Mouse (Mus musculus) forebrain, embryonic 11.5 days (tissue): Measurements from ENCODE around the gene Os9. TPM values are rescaled to one million over a fixed set of nuclear protein-coding genes. Genes with fewer than 3 reads are reported as not detected.

Experiments
- ATAC-seq: fragments of 200-750 bp; cut with Nextera tagmentation; replicated peaks from 2 replicates; pipeline ENCODE4 v1.8.0; 2017; ENCODE audit warnings: moderate TSS enrichment; ENCODE audit not compliant: low FRiP score
- DNase-seq: peaks from one replicate; pipeline ENCODE4 v3.0.0-alpha.2; 2017; ENCODE audit warnings: low spot score
- H3K27ac ChIP-seq: fragments of 300-500 bp; sonication (generic); 2 replicates; pipeline ENCODE4 v1.5.1; 2014; ENCODE audit warnings: low read depth, low read length
- H3K27me3 ChIP-seq: fragments of 300-500 bp; sonication (generic); 2 replicates; pipeline ENCODE4 v1.6.1; 2014; ENCODE audit warnings: mild to moderate bottlenecking, low read length, mixed read lengths; ENCODE audit not compliant: control insufficient read depth, insufficient read depth
- H3K36me3 ChIP-seq: fragments of 300-500 bp; sonication (generic); 2 replicates; pipeline ENCODE4 v1.6.1; 2014; ENCODE audit warnings: mild to moderate bottlenecking, low read length, moderate library complexity, mixed read lengths; ENCODE audit not compliant: control insufficient read depth, insufficient read depth
- H3K4me1 ChIP-seq: fragments of 300-500 bp; sonication (generic); replicated peaks from 2 replicates; pipeline ENCODE4 v1.6.1; 2014; ENCODE audit warnings: low read length, mixed read lengths; ENCODE audit not compliant: control insufficient read depth, insufficient read depth
- H3K4me2 ChIP-seq: fragments of 300-500 bp; sonication (generic); 2 replicates; pipeline ENCODE4 v1.6.1; 2014; ENCODE audit warnings: low read depth, mild to moderate bottlenecking, low read length, moderate library complexity, mixed read lengths; ENCODE audit not compliant: severe bottlenecking
- H3K4me3 ChIP-seq: fragments of 300-500 bp; sonication (generic); 2 replicates; pipeline ENCODE4 v1.5.1; 2014; ENCODE audit warnings: low read depth, low read length
- H3K9ac ChIP-seq: fragments of 300-500 bp; sonication (generic); 2 replicates; pipeline ENCODE4 v1.6.1; 2014; ENCODE audit warnings: low read length
- H3K9me3 ChIP-seq: fragments of 300-500 bp; sonication (generic); 2 replicates; pipeline ENCODE4 v1.6.1; 2016; ENCODE audit warnings: low read length, mixed read lengths; ENCODE audit not compliant: control insufficient read depth
- WGBS: fragments of 180-500 bp; shearing (Covaris S2); extraction: QIAGEN DNeasy Blood & Tissue Kit; methylation state at CpG from one replicate; pipeline ENCODE4 v1.1.7; 2014; 5-methylcytosine and 5-hydroxymethylcytosine counted together
- polyA plus RNA-seq: library from polyadenylated mRNA; unstranded; fragments of >200 nt; fragmentation: Nextera tagmentation; extraction: Ambion mirVana; gene quantifications from 2 replicates; pipeline ENCODE4 v1.2.1, GENCODE M21; 2014

Os9 gene
- polyA plus RNA-seq, 1 experiment from 2014 or later: 57.9 TPM

GRCm38 (mm10) chr10:127100414-127100813 lies 20.5 kb downstream of the Os9 start:
- no peak overlapping the region for H3K4me3 ChIP-seq
- no peaks in the 10 kb centered on the region for H3K9me3 ChIP-seq
- ATAC-seq (no peak), DNase-seq (no peak)
- no peak overlapping the region for H3K4me2 ChIP-seq
- H3K36me3 ChIP-seq: no peaks in the 10 kb centered on the region; the same call in 1 of the 2 replicates
- WGBS: 87% methylated on average over 8 of the region's 8 CpGs
- no peaks in the 10 kb centered on the region for H3K4me1 ChIP-seq
- H3K9ac ChIP-seq: no peak overlapping the region
- H3K27ac ChIP-seq: no peak overlapping the region
- H3K27me3 ChIP-seq: no peaks in the 10 kb centered on the region

- Histone ChIP-seq H3K9me3 (no peaks in the 10 kb centered on the region), H3K27ac (no peak overlapping the region), H3K4me2 (no peak overlapping the region), H3K9ac (no peak overlapping the region), H3K27me3 (no peaks in the 10 kb centered on the region), H3K4me3 (no peak overlapping the region), H3K4me1 (no peaks in the 10 kb centered on the region), H3K36me3 (no peaks in the 10 kb centered on the region; the same call in 1 of the 2 replicates)
- WGBS: 93% methylated on average over 15 of the region's 15 CpGs
- DNase-seq: no peak
- ATAC-seq: no peak
Measured at GRCm38 (mm10) chr10:127099868-127100267, 21.1 kb downstream of the Os9 start.

- Histone ChIP-seq H3K4me1 (no peaks in the 10 kb centered on the region), H3K4me3 (no peak overlapping the region), H3K9me3 (no peaks in the 10 kb centered on the region), H3K27ac (no peak overlapping the region), H3K36me3 (no peaks in the 10 kb centered on the region; the same call in 1 of the 2 replicates), H3K27me3 (no peaks in the 10 kb centered on the region), H3K4me2 (no peak overlapping the region), H3K9ac (no peak overlapping the region)
- 92% methylated on average over 10 of the region's 10 CpGs for WGBS
- DNase-seq: no peak
- no peak for ATAC-seq
Measured at GRCm38 (mm10) chr10:127099191-127099590, 21.7 kb downstream of the Os9 start.

GRCm38 (mm10) chr10:127098514-127098913 lies 22.4 kb downstream of the Os9 start:
- no peaks in the 10 kb centered on the region for H3K27me3 ChIP-seq
- H3K9ac ChIP-seq: no peak overlapping the region
- 79% methylated on average over 20 of the region's 20 CpGs for WGBS
- no peaks in the 10 kb centered on the region for H3K4me1 ChIP-seq
- no peak overlapping the region for H3K27ac ChIP-seq
- H3K4me2 ChIP-seq: no peak overlapping the region
- ATAC-seq (no peak), DNase-seq (no peak)
- H3K4me3 ChIP-seq: no peak overlapping the region
- H3K9me3 ChIP-seq: no peaks in the 10 kb centered on the region
- no peaks in the 10 kb centered on the region; the same call in 1 of the 2 replicates for H3K36me3 ChIP-seq

- Histone ChIP-seq H3K4me3 (no peak overlapping the region), H3K4me1 (peaks cover 10% of the 10 kb centered on the region), H3K9me3 (no peaks in the 10 kb centered on the region), H3K4me2 (no peak overlapping the region), H3K36me3 (no peaks in the 10 kb centered on the region; the same call in 1 of the 2 replicates), H3K9ac (no peak overlapping the region), H3K27ac (no peak overlapping the region), H3K27me3 (peaks cover 34% of the 10 kb centered on the region)
- ATAC-seq (no peak), DNase-seq (no peak)
- 70% methylated on average over 7 of the region's 7 CpGs for WGBS
Measured at GRCm38 (mm10) chr10:127094382-127094802, 26.5 kb downstream of the Os9 start.

- 56% methylated on average over 4 of the region's 4 CpGs for WGBS
- Histone ChIP-seq H3K4me1 (peaks cover 10% of the 10 kb centered on the region), H3K9me3 (no peaks in the 10 kb centered on the region), H3K27me3 (peaks cover 38% of the 10 kb centered on the region), H3K9ac (no peak overlapping the region), H3K27ac (no peak overlapping the region), H3K36me3 (no peaks in the 10 kb centered on the region; the same call in 1 of the 2 replicates), H3K4me3 (no peak overlapping the region), H3K4me2 (no peak overlapping the region)
- DNase-seq: no peak
- ATAC-seq: no peak
Measured at GRCm38 (mm10) chr10:127092742-127093141, 28.2 kb downstream of the Os9 start.

- ATAC-seq: peak; percentile 51; the same call in 1 of the 2 replicates
- no peak overlapping the region for H3K9ac ChIP-seq
- H3K27ac ChIP-seq: no peak overlapping the region
- DNase-seq: peak; percentile 66
- 6% methylated on average over 51 of the region's 51 CpGs for WGBS
- H3K27me3 ChIP-seq: peaks cover 38% of the 10 kb centered on the region
- H3K9me3 ChIP-seq: no peaks in the 10 kb centered on the region
- H3K36me3 ChIP-seq: no peaks in the 10 kb centered on the region; the same call in 1 of the 2 replicates
- H3K4me2 ChIP-seq: peak overlapping the region; percentile 38
- H3K4me1 ChIP-seq: peaks cover 10% of the 10 kb centered on the region
- peak overlapping the region; percentile 16; the same call in 1 of the 2 replicates for H3K4me3 ChIP-seq
Measured at GRCm38 (mm10) chr10:127091507-127092396, 29.2 kb downstream of the Os9 start.

GRCm38 (mm10) chr10:127090560-127091411 lies 30.1 kb downstream of the Os9 start:
- WGBS: 8% methylated on average over 57 of the region's 57 CpGs
- ATAC-seq (no peak), DNase-seq (peak; percentile 63)
- Histone ChIP-seq H3K27me3 (peaks cover 38% of the 10 kb centered on the region), H3K9me3 (no peaks in the 10 kb centered on the region), H3K4me3 (peak overlapping the region; percentile 16; the same call in 1 of the 2 replicates), H3K4me2 (peak overlapping the region; percentile 38), H3K4me1 (peaks cover 10% of the 10 kb centered on the region), H3K9ac (no peak overlapping the region), H3K36me3 (no peaks in the 10 kb centered on the region), H3K27ac (no peak overlapping the region)
